Mouse (Mus musculus) midbrain, embryonic 12.5 days (tissue): ENCODE results near the gene Rnf4. TPM values are rescaled to one million over a fixed set of nuclear protein-coding genes. Genes with fewer than 3 reads are reported as not detected.

Source experiments
- ATAC-seq: fragments of 200-750 bp; cut with Nextera tagmentation; 2 replicates; pipeline ENCODE4 v1.8.0; 2017; ENCODE audit warnings: low read depth, moderate TSS enrichment, moderate library complexity; ENCODE audit not compliant: low FRiP score
- H3K27ac ChIP-seq: fragments of 300-500 bp; sonication (generic); replicated peaks from 2 replicates; pipeline ENCODE4 v1.5.1; 2016; ENCODE audit warnings: mild to moderate bottlenecking
- H3K27me3 ChIP-seq: fragments of 300-500 bp; sonication (generic); 2 replicates; pipeline ENCODE4 v1.6.1; 2016; ENCODE audit warnings: mild to moderate bottlenecking
- H3K36me3 ChIP-seq: fragments of 300-500 bp; sonication (generic); 2 replicates; pipeline ENCODE4 v1.6.1; 2016
- H3K4me1 ChIP-seq: fragments of 300-500 bp; sonication (generic); 2 replicates; pipeline ENCODE4 v1.6.1; 2016
- H3K4me2 ChIP-seq: fragments of 300-500 bp; sonication (generic); replicated peaks from 2 replicates; pipeline ENCODE4 v1.6.1; 2016; ENCODE audit warnings: mild to moderate bottlenecking, moderate library complexity
- H3K4me3 ChIP-seq: fragments of 300-500 bp; sonication (generic); 2 replicates; pipeline ENCODE4 v1.5.1; 2016; ENCODE audit warnings: mild to moderate bottlenecking
- H3K9ac ChIP-seq: fragments of 300-500 bp; sonication (generic); replicated peaks from 2 replicates; pipeline ENCODE4 v1.6.1; 2016; ENCODE audit warnings: mild to moderate bottlenecking, moderate library complexity
- H3K9me3 ChIP-seq: fragments of 300-500 bp; sonication (generic); 2 replicates; pipeline ENCODE4 v1.6.1; 2016; ENCODE audit warnings: mild to moderate bottlenecking
- WGBS: fragments of 180-500 bp; shearing (Covaris S2); methylation state at CpG from one replicate; pipeline ENCODE4 v1.1.7; 2016; 5-methylcytosine and 5-hydroxymethylcytosine counted together
- polyA plus RNA-seq: library from polyadenylated mRNA; unstranded; fragments of >200 nt; fragmentation: Nextera tagmentation; extraction: Ambion mirVana; gene quantifications from 2 replicates; pipeline ENCODE4 v1.2.1, GENCODE M21; 2016

Rnf4 gene
- polyA plus RNA-seq, 1 experiment from 2014 or later: 172 TPM

DNA sequence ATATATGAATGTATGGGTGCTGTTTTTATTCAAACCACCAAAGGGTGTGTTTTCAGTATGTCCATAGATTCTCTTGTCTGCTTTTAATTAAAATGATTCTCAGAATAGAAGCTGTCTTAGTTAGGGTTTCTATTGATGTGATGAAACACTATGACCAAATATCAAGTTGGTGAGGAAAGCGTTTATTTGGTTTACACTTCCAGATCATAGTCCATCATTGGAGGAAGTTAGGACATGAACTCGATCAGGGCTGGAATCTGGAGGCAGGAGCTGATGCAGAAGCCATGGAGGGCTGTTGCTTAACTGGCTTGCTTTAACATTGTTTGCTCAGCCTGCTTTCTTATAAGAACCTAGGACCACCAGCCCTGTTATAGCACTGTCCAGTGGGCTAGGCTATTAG lies 45.6 kb downstream of the Rnf4 start:
- Histone ChIP-seq H3K4me2 (no peak overlapping the region), H3K4me3 (no peak overlapping the region), H3K9ac (no peak overlapping the region), H3K27ac (no peak overlapping the region), H3K36me3 (peaks cover 10% of the 10 kb centered on the region), H3K9me3 (0 out of 2 replicates have a peak, but pooled peaks cover 7% of the 10 kb centered on the region), H3K4me1 (no peaks in the 10 kb centered on the region; the same call in 1 of the 2 replicates), H3K27me3 (no peaks in the 10 kb centered on the region)
- 96% methylated on average over 2 of the region's 2 CpGs for WGBS
- no peak for ATAC-seq

DNA sequence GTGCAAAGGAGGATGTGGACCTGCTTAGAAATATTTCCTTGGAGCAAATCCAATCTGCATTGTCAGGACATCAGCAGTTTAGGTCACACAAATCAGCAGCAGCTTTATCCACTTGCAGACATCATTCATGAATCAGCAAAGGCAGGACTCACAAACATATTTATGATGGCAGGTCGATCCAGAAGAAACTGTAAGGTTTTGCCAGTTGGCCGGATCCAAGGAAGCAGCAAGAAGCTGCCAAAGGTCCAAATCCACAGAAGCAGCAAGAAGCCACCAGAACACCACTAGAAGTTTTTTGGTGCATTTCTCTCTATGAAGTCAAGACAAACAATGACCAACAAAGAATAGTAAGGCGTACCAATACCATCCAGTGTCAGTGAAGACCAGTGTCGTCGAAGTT lies 49.5 kb downstream of the Rnf4 start:
- Histone ChIP-seq H3K27me3 (no peaks in the 10 kb centered on the region), H3K9ac (no peak overlapping the region), H3K4me3 (no peak overlapping the region), H3K4me2 (no peak overlapping the region), H3K9me3 (0 out of 2 replicates have a peak, but pooled peaks cover 7% of the 10 kb centered on the region), H3K4me1 (no peaks in the 10 kb centered on the region; the same call in 1 of the 2 replicates), H3K36me3 (peaks cover 10% of the 10 kb centered on the region), H3K27ac (no peak overlapping the region)
- ATAC-seq: no peak
- WGBS: 97% methylated on average over 5 of the region's 5 CpGs

DNA sequence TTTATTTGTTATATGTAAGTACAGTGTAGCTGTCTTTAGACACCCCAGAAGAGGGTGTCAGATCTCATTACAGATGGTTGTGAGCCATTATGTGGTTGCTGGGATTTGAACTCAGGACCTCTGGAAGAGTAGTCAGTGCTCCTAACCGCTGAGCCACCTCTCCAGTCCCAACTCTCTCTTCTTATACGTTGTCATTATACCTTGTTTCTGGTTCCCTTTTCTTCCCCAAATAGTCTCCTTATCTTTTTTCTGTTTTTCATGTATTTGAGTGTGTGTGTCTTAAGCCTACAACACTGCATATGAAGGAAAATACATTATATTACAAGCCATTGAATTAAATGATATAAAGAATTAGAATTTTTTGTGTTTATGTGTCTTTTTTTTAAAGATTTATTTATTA lies 50.7 kb downstream of the Rnf4 start:
- no peak for ATAC-seq
- 96% methylated on average over 2 of the region's 2 CpGs for WGBS
- Histone ChIP-seq H3K4me1 (no peaks in the 10 kb centered on the region; the same call in 1 of the 2 replicates), H3K4me3 (no peak overlapping the region), H3K4me2 (no peak overlapping the region), H3K36me3 (peaks cover 10% of the 10 kb centered on the region), H3K9me3 (0 out of 2 replicates have a peak, but pooled peaks cover 7% of the 10 kb centered on the region), H3K27me3 (no peaks in the 10 kb centered on the region), H3K27ac (no peak overlapping the region), H3K9ac (no peak overlapping the region)

DNA sequence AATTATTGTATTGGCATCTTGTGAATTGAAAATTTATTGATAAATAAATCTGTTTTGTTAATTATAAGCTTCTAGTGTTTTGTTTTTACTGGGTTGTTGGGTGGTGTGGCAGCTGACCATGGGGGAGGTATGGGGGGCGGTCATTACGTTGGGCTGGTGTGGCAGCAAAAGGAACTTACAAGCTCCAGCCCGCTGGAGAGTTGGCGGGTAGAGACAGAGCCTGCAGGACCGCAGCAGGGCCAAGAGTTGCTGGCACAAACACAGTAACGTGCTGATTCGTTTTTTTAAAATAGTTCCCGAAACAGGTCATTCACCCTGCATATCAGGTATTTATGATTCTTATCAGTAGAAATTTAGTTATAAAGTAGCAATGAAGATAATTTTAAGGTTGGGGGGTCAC lies 57.2 kb downstream of the Rnf4 start:
- no peak for ATAC-seq
- Histone ChIP-seq H3K27ac (no peak overlapping the region), H3K36me3 (no peaks in the 10 kb centered on the region), H3K27me3 (no peaks in the 10 kb centered on the region), H3K4me3 (no peak overlapping the region), H3K4me2 (no peak overlapping the region), H3K9ac (no peak overlapping the region), H3K9me3 (no peaks in the 10 kb centered on the region), H3K4me1 (0 out of 2 replicates have a peak, but pooled peaks cover 2% of the 10 kb centered on the region)
- WGBS: 97% methylated on average over 8 of the region's 8 CpGs

DNA sequence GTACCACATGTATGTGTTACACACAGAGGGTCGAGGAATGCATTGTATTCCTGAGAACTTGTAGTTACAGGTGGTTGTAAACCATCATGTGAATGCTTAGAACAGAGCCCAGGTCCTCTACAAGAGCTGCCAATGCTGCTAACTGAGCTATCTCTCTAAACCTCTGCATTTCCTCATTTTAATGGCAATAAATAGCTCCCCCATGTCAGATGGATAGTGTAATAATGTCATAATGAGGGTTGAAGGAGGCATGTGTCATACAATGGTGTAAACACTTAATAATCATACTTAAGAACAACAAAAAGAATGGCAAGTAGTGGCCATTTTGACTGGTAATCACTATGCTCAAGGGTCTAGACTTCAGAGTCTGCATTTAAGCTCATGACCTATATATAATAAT lies 59.3 kb downstream of the Rnf4 start:
- H3K27ac ChIP-seq: no peak overlapping the region
- no peak overlapping the region for H3K4me3 ChIP-seq
- H3K4me2 ChIP-seq: no peak overlapping the region
- no peaks in the 10 kb centered on the region for H3K27me3 ChIP-seq
- 90% methylated on average over 1 of the region's 1 CpGs for WGBS
- H3K4me1 ChIP-seq: 0 out of 2 replicates have a peak, but pooled peaks cover 2% of the 10 kb centered on the region
- no peaks in the 10 kb centered on the region for H3K9me3 ChIP-seq
- H3K36me3 ChIP-seq: no peaks in the 10 kb centered on the region
- no peak for ATAC-seq
- no peak overlapping the region for H3K9ac ChIP-seq

DNA sequence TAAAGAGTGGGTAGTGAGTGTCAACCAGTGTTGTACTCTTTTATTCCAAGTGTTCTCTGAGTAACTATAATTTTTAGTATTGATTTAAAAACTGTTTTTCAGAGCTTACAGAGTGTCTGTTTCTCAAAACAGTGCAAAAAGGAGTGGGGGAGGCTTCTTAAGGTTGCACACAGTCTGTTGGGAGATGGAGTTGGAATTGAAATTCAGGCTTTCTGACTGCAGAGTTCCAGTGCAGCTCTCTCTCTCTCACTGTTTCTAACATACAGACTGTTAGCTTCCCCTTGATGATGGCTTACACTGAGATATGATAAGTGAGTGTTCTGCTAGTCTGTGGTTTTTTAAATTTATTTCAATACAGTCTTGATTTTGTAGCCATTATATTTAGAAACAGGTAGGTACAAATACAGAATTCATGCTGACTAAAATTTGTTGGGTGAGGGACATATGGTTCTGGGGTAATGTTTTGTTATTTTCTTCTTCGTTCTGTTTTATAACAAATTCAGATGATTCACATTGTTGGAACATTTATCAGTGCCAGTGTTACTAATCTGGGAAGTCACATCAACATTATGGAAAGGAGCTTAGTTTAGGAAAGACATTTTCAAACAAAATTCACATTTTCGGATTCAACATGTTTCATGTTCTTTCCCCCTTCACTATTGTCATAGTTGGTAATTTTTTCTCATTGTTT lies 59.9 kb downstream of the Rnf4 start:
- H3K27me3 ChIP-seq: no peaks in the 10 kb centered on the region
- WGBS: 88% methylated on average over 2 of the region's 2 CpGs
- no peak overlapping the region for H3K9ac ChIP-seq
- H3K36me3 ChIP-seq: no peaks in the 10 kb centered on the region
- 0 out of 2 replicates have a peak, but pooled peaks cover 2% of the 10 kb centered on the region for H3K4me1 ChIP-seq
- no peak overlapping the region for H3K4me3 ChIP-seq
- no peak overlapping the region for H3K4me2 ChIP-seq
- H3K9me3 ChIP-seq: no peaks in the 10 kb centered on the region
- no peak for ATAC-seq
- no peak overlapping the region for H3K27ac ChIP-seq

DNA sequence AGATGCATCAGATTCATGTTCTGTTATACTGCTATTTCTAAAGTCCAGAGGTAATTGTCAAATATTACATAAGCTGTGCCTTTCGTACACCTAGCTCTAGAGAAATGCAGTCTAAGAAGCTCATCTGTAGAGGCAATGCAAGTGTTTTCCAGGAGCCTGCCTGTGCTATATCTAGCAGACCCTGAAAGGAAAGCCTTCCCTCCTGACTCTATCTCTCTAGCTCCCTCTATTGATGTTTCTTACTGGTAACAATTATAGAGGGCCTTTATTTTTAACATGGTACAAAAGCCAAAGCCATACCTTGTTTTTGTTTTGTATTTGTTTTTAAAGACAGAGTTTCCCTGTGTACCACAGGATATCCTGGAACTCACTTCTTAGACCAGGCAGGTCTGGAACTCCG lies 61.8 kb downstream of the Rnf4 start:
- Histone ChIP-seq H3K27ac (no peak overlapping the region), H3K4me1 (0 out of 2 replicates have a peak, but pooled peaks cover 2% of the 10 kb centered on the region), H3K27me3 (no peaks in the 10 kb centered on the region), H3K4me2 (no peak overlapping the region), H3K36me3 (no peaks in the 10 kb centered on the region), H3K9me3 (no peaks in the 10 kb centered on the region), H3K4me3 (no peak overlapping the region), H3K9ac (no peak overlapping the region)
- WGBS: 92% methylated on average over 2 of the region's 2 CpGs
- no peak for ATAC-seq

DNA sequence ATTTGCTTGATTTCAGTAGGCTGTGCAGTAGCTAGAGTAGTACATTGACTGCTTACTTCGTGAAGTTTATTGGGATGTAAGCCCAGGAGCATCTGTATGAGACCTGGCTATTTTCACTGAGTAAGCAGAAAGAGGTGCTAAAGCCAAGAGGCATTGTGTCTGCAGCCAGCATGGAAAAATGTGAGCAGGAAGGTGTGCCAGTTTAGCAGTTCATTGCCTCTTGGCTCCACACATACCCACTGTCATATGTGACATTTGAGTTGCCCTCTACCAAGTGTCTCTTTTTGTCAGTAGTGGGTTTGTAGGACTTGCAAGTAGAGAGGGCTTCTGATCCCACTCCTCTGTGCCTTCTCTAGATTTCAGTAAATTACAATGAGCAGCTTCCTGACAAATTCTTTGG lies 62.2 kb downstream of the Rnf4 start:
- H3K4me1 ChIP-seq: 0 out of 2 replicates have a peak, but pooled peaks cover 2% of the 10 kb centered on the region
- H3K27me3 ChIP-seq: no peaks in the 10 kb centered on the region
- H3K4me2 ChIP-seq: no peak overlapping the region
- no peak for ATAC-seq
- no peak overlapping the region for H3K9ac ChIP-seq
- no peak overlapping the region for H3K4me3 ChIP-seq
- H3K27ac ChIP-seq: no peak overlapping the region
- 85% methylated on average over 1 of the region's 1 CpGs for WGBS
- H3K36me3 ChIP-seq: no peaks in the 10 kb centered on the region
- H3K9me3 ChIP-seq: no peaks in the 10 kb centered on the region

Other genes starting within 250 kb of the Rnf4 start
- 0.51 and 1.3 TPM in 2 replicates for gene Poln, start 166.8 kb upstream of the Rnf4 start, polyA plus RNA-seq
- 37.0 and 41.8 TPM in 2 replicates for gene Haus3, start 166.8 kb upstream of the Rnf4 start, polyA plus RNA-seq
- 26.4 and 31.8 TPM in 2 replicates for gene Mxd4, start 148.6 kb upstream of the Rnf4 start, polyA plus RNA-seq
- gene Zfyve28, start 47.8 kb upstream of the Rnf4 start, polyA plus RNA-seq: 1.9 and 2.5 TPM in 2 replicates
- gene Cfap99, start 47.7 kb upstream of the Rnf4 start, polyA plus RNA-seq: not detected in 2 replicates
- 17.4 and 18.9 TPM in 2 replicates for gene Fam193a, start 33.6 kb downstream of the Rnf4 start, polyA plus RNA-seq
- 6.8 and 11.2 TPM in 2 replicates for gene Tnip2, start 177.7 kb downstream of the Rnf4 start, polyA plus RNA-seq
- 13.5 and 15.8 TPM in 2 replicates for gene Sh3bp2, start 189.5 kb downstream of the Rnf4 start, polyA plus RNA-seq
- gene Add1, start 237.4 kb downstream of the Rnf4 start, polyA plus RNA-seq: 206 and 208 TPM in 2 replicates